Mouse (Mus musculus): ENCODE results near the gene Rimbp2. TPM values are rescaled to one million over a fixed set of nuclear protein-coding genes. Genes with fewer than 3 reads are reported as not detected.

Rimbp2 gene
- polyA plus RNA-seq, 1 experiment from 2014 or later: 1.2 TPM

DNA sequence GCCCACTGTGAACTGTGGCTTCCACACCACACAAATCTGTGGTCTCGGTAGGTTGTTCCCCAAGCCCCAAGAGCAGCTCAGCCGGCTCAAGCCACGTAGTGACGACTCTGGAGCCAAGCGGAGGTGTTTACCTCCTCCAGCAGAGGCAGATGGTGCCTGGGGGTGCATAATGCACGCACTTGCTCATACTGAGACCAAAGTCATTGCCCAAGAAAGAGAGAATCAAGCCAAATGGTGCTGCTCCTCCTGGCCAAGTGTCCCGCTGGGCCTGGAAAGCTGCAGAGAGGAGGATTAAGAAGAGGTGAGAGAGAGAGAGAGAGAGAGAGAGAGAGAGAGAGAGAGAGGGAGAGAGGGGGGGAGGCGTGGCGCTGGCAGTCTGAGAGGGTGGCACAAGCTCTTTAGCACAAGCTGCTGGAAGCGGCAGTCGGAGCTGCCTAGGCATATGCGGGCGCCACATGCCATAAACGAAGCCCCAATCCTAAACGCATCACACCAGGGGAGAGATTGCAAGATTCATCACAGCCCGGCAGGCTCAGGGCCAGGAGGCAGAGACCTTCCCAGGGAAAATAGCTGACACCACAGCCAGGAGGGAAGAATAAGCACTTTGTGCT is 75.8 kb downstream of the Rimbp2 start:
- H3K9ac ChIP-seq: no peak overlapping the region
- H3K4me2 ChIP-seq: no peak overlapping the region
- ATAC-seq: peak; percentile 88
- H3K27me3 ChIP-seq: no peaks in the 10 kb centered on the region
- no peaks in the 10 kb centered on the region for H3K36me3 ChIP-seq (ENCODE audit: poor library complexity, severe bottlenecking)
- H3K4me3 ChIP-seq: no peak overlapping the region
- 21% methylated on average over 16 of the region's 16 CpGs for WGBS
- H3K9me3 ChIP-seq (replicated peaks): no peaks in the 10 kb centered on the region
- peaks cover 14% of the 10 kb centered on the region for H3K4me1 ChIP-seq
- peak overlapping the region; percentile 41 for H3K27ac ChIP-seq

DNA sequence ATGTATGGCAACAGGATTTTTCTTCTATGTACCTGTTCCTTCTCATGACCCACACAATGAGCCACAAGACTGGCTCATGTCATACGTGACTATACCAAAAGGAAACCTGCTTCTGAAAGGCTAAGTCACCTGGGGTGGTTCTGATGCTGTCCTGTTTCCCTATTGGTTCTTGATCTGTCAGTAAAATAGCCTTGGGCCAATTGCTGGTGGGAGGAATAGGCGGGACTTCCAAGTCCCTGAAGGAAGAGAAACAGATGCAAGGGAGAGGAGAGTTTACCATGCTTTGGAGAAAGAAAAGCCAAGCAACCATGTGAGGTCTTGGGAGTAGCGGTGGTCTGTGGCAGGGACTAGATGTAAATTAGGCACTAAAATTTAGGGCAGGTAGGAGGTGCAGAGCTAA is 81.6 kb downstream of the Rimbp2 start:
- H3K27ac ChIP-seq: no peak overlapping the region
- H3K4me1 ChIP-seq: peaks cover 5% of the 10 kb centered on the region; the same call in 1 of the 2 replicates
- no peak for ATAC-seq
- H3K36me3 ChIP-seq (ENCODE audit: poor library complexity, severe bottlenecking): no peaks in the 10 kb centered on the region
- WGBS: 79% methylated on average over 3 of the region's 3 CpGs
- H3K4me3 ChIP-seq: no peak overlapping the region
- H3K27me3 ChIP-seq: no peaks in the 10 kb centered on the region
- H3K9ac ChIP-seq: no peak overlapping the region
- no peaks in the 10 kb centered on the region for H3K9me3 ChIP-seq (replicated peaks)
- no peak overlapping the region for H3K4me2 ChIP-seq

DNA sequence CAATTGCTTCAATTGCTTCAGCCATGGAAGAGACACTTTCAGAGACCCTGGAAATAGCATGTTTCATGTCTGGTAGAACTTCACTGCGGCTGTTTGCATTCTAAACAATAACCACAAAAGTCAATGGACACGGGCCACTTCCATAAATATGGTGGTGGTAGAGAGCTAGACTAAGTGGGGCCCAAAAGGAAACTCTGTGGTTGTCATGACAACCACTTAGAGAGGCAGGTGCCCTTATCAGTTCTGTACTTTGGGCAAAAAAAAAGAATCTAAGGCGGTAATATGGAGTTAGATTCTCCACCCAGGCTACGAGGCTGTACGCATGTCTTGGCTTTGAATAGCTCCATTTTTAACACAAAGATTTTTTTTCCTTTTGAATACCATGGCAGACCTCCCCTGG is 86.5 kb downstream of the Rimbp2 start:
- Histone ChIP-seq H3K36me3 (ENCODE audit: poor library complexity, severe bottlenecking) (no peaks in the 10 kb centered on the region), H3K9ac (no peak overlapping the region), H3K27ac (no peak overlapping the region), H3K4me2 (no peak overlapping the region), H3K9me3 (replicated peaks) (no peaks in the 10 kb centered on the region), H3K4me3 (no peak overlapping the region), H3K4me1 (0 out of 2 replicates have a peak, but pooled peaks cover 4% of the 10 kb centered on the region), H3K27me3 (no peaks in the 10 kb centered on the region)
- no peak for ATAC-seq
- WGBS: 63% methylated on average over 5 of the region's 5 CpGs

DNA sequence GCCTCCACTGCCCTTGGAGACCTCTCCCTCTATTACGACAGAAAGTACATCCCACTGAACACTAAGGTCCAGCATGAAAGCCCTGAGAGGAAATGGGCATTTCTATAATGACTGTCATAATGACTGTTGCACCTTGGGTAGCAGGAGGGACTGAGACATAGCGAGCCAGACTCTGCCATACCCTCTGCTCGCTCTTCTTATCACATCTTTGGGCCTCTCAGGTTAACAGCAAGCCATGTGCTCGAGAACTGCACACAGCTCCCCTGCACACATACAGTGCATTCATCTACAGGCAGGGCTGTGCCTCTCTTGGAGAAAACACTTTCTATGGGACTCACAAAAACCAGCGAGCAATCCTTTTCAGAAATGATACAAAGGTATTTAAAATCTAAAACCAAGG is 87.0 kb downstream of the Rimbp2 start:
- no peak for ATAC-seq
- Histone ChIP-seq H3K27ac (no peak overlapping the region), H3K27me3 (no peaks in the 10 kb centered on the region), H3K9ac (no peak overlapping the region), H3K4me2 (no peak overlapping the region), H3K4me3 (no peak overlapping the region), H3K4me1 (0 out of 2 replicates have a peak, but pooled peaks cover 4% of the 10 kb centered on the region), H3K36me3 (ENCODE audit: poor library complexity, severe bottlenecking) (no peaks in the 10 kb centered on the region), H3K9me3 (replicated peaks) (no peaks in the 10 kb centered on the region)
- WGBS: 87% methylated on average over 5 of the region's 5 CpGs

DNA sequence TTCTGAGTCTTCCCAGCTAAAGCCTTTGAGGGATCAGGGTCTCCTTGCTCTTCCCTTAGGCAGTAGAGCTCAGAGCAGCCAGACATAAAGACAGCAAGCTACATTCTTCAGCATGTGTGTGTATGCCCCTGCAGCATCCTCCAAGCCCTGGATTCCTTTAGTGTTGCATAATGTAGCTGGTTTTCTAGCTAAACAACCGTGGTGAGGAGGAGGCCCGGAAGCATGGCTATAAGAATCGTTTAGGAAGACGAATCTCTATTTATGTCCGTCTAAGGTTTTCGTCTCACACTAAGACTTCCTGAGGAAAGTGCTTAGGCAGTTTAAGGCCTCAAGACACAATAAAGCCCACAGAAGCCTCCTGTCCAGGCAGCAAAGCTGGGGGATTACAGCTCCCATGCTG is 89.8 kb downstream of the Rimbp2 start:
- 51% methylated on average over 6 of the region's 6 CpGs for WGBS

DNA sequence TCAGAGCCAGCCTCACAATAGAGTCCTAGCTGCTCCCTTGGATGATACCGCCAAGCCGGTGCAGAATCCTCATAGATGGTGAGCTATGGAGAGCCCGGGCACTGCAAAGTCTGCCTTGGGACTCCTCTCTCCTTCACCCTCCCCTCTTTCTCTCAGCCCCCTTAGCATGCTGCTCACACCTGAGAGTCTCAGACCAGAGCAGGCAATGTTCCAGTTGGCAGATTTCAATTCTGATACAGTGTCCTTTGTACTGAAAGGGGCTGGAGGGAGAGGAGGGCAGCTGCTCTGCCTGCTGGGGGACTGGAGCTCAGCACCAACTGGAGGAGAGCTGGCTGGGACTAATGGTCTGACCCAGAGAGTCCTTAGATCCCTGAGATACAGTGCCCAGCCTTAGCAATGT is 92.4 kb downstream of the Rimbp2 start:
- no peak for ATAC-seq
- no peak overlapping the region for H3K4me2 ChIP-seq
- no peaks in the 10 kb centered on the region for H3K36me3 ChIP-seq (ENCODE audit: poor library complexity, severe bottlenecking)
- WGBS: 88% methylated on average over 3 of the region's 3 CpGs
- no peaks in the 10 kb centered on the region for H3K4me1 ChIP-seq
- no peaks in the 10 kb centered on the region for H3K27me3 ChIP-seq
- no peak overlapping the region for H3K9ac ChIP-seq
- H3K9me3 ChIP-seq (replicated peaks): no peaks in the 10 kb centered on the region
- H3K27ac ChIP-seq: no peak overlapping the region
- no peak overlapping the region for H3K4me3 ChIP-seq

More for the DNA sequence above, 89.8 kb downstream of the Rimbp2 start:
- Histone ChIP-seq H3K4me3 (no peak overlapping the region), H3K9ac (no peak overlapping the region), H3K4me2 (no peak overlapping the region), H3K9me3 (replicated peaks) (no peaks in the 10 kb centered on the region), H3K27me3 (no peaks in the 10 kb centered on the region), H3K36me3 (ENCODE audit: poor library complexity, severe bottlenecking) (no peaks in the 10 kb centered on the region), H3K27ac (no peak overlapping the region), H3K4me1 (0 out of 2 replicates have a peak, but pooled peaks cover 4% of the 10 kb centered on the region)
- ATAC-seq: no peak

DNA sequence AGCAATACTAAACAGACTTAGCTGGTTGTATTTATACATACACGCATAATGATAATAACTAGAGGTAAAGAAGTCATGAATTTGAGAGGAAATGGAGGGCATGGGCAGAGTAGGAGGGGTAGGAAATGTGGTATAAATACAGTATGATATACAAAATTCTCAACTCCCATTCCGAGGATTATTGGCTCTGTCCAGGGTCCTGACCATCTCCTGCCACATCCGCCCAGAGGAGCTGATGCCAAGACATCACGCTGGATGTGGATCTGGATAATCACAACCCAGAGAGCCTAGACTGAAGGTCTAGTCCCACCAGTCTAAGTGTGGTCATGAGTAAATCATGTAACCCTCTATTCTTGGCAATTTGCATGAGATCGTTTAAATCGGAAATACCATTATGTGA is 100.5 kb downstream of the Rimbp2 start:
- WGBS: 61% methylated on average over 6 of the region's 6 CpGs
- Histone ChIP-seq H3K9ac (no peak overlapping the region), H3K27ac (no peak overlapping the region), H3K36me3 (ENCODE audit: poor library complexity, severe bottlenecking) (no peaks in the 10 kb centered on the region), H3K27me3 (no peaks in the 10 kb centered on the region), H3K9me3 (replicated peaks) (no peaks in the 10 kb centered on the region), H3K4me3 (no peak overlapping the region), H3K4me1 (no peaks in the 10 kb centered on the region), H3K4me2 (no peak overlapping the region)
- no peak for ATAC-seq

DNA sequence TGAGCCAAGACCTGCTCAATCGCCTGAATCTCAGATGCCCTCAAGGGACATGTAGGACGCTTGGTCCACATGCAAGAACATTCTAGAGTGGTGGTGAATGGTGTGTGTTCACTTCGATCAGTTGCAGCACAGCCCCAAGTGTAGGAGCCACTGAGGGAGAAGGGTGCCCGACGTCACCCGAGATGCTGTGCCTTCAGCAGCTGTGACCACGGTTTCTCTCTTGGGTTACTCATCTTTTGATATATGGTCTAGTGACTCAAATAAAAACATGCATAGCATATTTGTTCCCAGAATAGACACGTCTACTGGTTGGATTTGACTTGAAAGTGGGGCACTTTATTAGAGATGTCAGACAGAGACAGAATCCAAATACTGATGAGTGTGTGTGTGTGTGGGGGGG is 105.5 kb downstream of the Rimbp2 start:
- Histone ChIP-seq H3K36me3 (ENCODE audit: poor library complexity, severe bottlenecking) (no peaks in the 10 kb centered on the region), H3K4me2 (no peak overlapping the region), H3K27me3 (no peaks in the 10 kb centered on the region), H3K4me1 (no peaks in the 10 kb centered on the region; the same call in 1 of the 2 replicates), H3K4me3 (no peak overlapping the region), H3K27ac (no peak overlapping the region), H3K9ac (no peak overlapping the region), H3K9me3 (replicated peaks) (peaks cover 6% of the 10 kb centered on the region; the same call in 1 of the 2 replicates)
- 89% methylated on average over 8 of the region's 8 CpGs for WGBS
- ATAC-seq: no peak

DNA sequence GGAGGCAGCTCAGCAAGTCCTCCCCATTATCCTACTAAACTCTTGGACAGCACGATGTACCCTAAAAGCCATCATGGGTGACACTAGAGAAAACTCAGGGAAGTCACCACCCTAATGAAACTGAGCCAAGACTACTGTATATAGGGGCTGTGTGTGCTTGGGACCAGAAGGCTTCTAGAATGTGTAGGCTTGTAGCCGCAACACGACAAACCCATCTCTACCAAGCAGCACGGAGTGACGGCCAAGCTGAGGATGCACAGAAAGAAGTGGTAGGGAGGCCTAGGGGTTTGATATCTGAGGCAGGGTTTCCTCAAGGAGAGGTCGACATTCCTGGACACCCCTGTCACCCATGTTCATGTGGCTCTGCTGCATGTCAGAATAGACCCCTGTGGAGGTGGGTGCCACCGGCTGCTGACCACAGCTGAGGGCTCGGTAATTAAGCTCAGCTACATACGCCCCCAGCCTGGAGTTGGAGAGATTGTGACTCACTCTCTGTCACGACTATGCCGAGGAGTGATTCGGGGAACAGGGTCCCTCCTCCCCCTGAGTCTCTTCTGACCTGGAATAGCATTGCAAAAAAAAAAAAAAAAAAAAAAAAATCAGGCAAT is 106.7 kb downstream of the Rimbp2 start:
- Histone ChIP-seq H3K9me3 (replicated peaks) (peaks cover 6% of the 10 kb centered on the region; the same call in 1 of the 2 replicates), H3K4me1 (peaks cover 6% of the 10 kb centered on the region), H3K27me3 (no peaks in the 10 kb centered on the region), H3K4me2 (no peak overlapping the region), H3K27ac (no peak overlapping the region), H3K36me3 (ENCODE audit: poor library complexity, severe bottlenecking) (no peaks in the 10 kb centered on the region), H3K4me3 (no peak overlapping the region), H3K9ac (no peak overlapping the region)
- ATAC-seq: no peak
- WGBS: 87% methylated on average over 12 of the region's 12 CpGs

DNA sequence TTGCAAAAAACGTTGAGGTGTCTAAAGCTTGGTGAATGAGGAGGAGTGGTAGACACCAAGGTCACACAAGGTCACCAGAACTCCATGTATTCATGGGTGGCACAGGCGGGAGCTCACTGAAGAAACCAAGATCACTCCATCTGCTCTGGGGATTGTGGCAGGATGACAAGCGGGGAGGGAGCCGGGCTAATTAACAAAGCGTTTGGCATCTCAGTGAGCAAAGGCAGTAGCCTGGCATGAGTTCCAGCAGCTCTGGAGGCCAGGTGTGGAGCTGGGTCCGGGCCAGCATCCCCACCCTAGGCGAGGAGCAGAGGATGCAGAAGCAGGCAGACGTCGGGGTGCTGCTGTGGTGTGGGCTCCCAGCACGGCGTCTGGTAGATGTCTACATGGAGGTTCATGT is 108.3 kb downstream of the Rimbp2 start:
- no peak overlapping the region for H3K27ac ChIP-seq
- H3K36me3 ChIP-seq (ENCODE audit: poor library complexity, severe bottlenecking): no peaks in the 10 kb centered on the region
- H3K4me3 ChIP-seq: no peak overlapping the region
- no peak overlapping the region for H3K9ac ChIP-seq
- 85% methylated on average over 11 of the region's 11 CpGs for WGBS
- no peak overlapping the region for H3K4me2 ChIP-seq
- peaks cover 6% of the 10 kb centered on the region; the same call in 1 of the 2 replicates for H3K9me3 ChIP-seq (replicated peaks)
- ATAC-seq: 0 out of 2 replicates have a peak, but pooled peaks have one; percentile 19
- H3K27me3 ChIP-seq: no peaks in the 10 kb centered on the region
- H3K4me1 ChIP-seq: peaks cover 6% of the 10 kb centered on the region

DNA sequence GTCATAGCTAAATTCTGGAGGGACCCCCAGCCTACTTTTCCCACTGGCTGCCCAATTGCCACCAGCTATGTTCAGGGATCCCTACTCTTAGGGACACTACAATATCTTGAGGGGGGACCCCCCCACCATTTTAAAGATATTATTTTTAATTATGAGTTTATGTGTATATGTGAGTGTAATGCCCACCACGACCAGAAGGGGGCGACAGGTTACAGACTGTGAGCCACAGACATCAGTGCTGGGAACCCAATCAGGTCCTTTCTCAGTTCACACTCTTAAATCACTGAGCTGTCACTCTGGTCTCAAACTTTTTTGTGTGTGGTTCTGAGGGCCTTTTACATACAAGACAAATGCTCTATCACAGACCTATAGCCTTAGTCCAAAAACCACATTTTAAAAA is 109.3 kb downstream of the Rimbp2 start:
- Histone ChIP-seq H3K27me3 (no peaks in the 10 kb centered on the region), H3K9me3 (replicated peaks) (peaks cover 6% of the 10 kb centered on the region; the same call in 1 of the 2 replicates), H3K4me3 (no peak overlapping the region), H3K4me2 (no peak overlapping the region), H3K36me3 (ENCODE audit: poor library complexity, severe bottlenecking) (no peaks in the 10 kb centered on the region), H3K27ac (no peak overlapping the region), H3K9ac (no peak overlapping the region), H3K4me1 (peaks cover 6% of the 10 kb centered on the region)
- ATAC-seq: no peak
- WGBS: 53% methylated on average over 2 of the region's 2 CpGs

DNA sequence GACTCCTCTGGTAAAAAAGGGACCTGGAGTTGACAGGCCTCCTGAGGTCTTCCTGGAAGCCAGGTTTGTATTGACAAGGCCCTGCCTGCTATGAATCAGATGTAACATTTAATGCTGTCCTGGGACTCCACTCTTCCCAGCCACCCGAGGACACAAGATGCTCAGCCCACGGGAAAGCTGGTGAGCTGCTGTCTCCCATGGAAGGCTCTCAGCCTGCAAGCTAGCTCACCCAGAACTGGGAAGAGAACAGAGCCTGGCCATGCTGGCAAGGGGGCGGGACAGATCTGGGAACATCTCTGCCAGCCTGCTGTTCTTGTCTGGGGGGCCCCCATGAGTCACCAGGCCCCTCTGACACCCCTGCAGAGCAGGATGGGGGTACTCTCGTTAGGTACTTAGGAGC is 111.7 kb downstream of the Rimbp2 start:
- H3K36me3 ChIP-seq (ENCODE audit: poor library complexity, severe bottlenecking): no peaks in the 10 kb centered on the region
- H3K27me3 ChIP-seq: no peaks in the 10 kb centered on the region
- WGBS: 69% methylated on average over 4 of the region's 4 CpGs
- no peak overlapping the region for H3K4me2 ChIP-seq
- H3K9ac ChIP-seq: no peak overlapping the region
- ATAC-seq: no peak
- peaks cover 6% of the 10 kb centered on the region; the same call in 1 of the 2 replicates for H3K9me3 ChIP-seq (replicated peaks)
- H3K27ac ChIP-seq: no peak overlapping the region
- no peak overlapping the region for H3K4me3 ChIP-seq
- peaks cover 6% of the 10 kb centered on the region for H3K4me1 ChIP-seq

DNA sequence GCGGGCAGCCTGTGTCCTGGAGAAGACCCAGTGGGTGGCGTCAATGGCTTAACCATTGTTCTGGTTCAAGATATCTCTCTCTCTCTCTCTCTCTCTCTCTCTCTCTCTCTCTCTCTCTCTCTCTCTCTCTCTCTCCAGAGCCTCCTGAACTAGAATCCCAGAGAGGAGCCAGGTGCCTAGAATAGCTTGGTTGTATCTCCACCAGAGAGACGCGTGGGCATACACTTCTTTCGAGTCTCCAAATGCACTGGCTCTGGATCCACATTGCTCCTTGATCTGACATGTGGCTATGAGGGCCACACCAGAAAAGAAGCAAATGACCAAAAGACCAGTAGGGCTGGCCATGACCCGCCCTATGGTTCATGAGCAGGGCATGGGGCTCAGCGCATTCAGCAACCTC is 116.2 kb downstream of the Rimbp2 start:
- H3K9me3 ChIP-seq (replicated peaks): no peaks in the 10 kb centered on the region
- no peak overlapping the region for H3K9ac ChIP-seq
- H3K4me1 ChIP-seq: no peaks in the 10 kb centered on the region
- H3K4me2 ChIP-seq: no peak overlapping the region
- no peak overlapping the region for H3K4me3 ChIP-seq
- ATAC-seq: no peak
- H3K27me3 ChIP-seq: no peaks in the 10 kb centered on the region
- no peaks in the 10 kb centered on the region for H3K36me3 ChIP-seq (ENCODE audit: poor library complexity, severe bottlenecking)
- 88% methylated on average over 7 of the region's 7 CpGs for WGBS
- H3K27ac ChIP-seq: no peak overlapping the region

Measured in forebrain, embryonic 13.5 days (tissue).